Mouse (Mus musculus): ENCODE measurements at regions not wholly inside any gene's neighbourhood (a gene's known extent, or its start where the extent isn't known, plus 50 kb on each side); places are given as distances from the start of the nearest gene placed in this dataset.

DNA sequence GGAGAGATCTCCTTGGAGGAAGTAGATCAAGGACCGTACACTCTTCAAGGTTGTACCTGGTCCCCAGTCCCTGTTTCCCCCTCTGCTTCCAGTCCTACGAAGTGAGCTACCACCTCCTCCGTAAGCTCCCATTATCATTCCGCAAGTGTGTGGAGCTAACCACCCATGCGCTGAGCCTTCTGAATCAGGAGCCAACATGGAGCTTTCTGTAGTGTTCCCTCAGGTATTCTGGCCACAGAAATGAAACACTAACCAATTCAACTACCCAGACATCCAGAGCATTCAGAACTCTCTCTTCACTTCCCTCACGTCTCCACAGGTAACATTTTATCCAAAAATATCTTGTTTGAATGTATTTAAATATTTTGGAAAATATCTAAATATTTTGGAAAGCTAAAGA is 124.9 kb downstream of the Gm10131 start:
- Histone ChIP-seq H3K27me3 (ENCODE audit: control insufficient read depth, insufficient read depth, low read length) (no peaks in the 10 kb centered on the region), H3K4me1 (ENCODE audit: control insufficient read depth, insufficient read depth, low read length) (no peaks in the 10 kb centered on the region), H3K4me3 (replicated peaks; ENCODE audit: insufficient read depth, low read depth, low read length) (no peak overlapping the region), H3K27ac (ENCODE audit: insufficient read depth, low read length) (no peak overlapping the region)
- WGBS: 90% methylated on average over 6 of the region's 6 CpGs
- no peak for DNase-seq
- TF ChIP-seq CTCF (IDR thresholded peaks at IDR 0.05; ENCODE audit: borderline replicate concordance, insufficient read depth, low read depth, low read length): no peak
- TF ChIP-seq POLR2A (IDR thresholded peaks at IDR 0.05; ENCODE audit: borderline replicate concordance, insufficient read depth, low read length): no peak

DNA sequence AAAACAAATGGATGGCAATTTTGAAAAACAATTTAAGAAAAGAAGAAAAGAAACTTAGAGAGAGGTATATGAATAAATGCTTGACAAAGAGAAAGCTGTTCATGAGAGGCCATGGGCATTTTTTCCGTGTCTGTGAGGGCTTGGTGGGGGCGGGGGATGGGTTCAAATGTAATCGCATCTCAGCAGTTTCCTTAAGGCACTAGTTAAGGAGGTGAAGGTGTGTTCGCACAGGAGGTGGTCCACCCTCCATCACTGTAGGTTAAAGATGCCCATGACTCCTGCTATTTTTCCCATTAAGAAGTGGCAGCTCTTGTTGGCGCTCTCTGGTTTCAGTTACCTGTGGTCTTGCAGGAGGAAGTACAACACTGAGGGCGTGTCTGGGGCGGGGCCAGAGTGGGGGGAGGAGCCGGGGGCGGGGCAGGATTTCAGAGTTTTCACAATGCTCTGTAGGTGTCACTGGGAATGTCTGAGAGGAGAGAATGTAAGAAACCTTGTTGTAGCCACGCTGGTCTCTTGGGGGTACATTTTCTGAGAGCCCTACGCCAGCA is 126.0 kb downstream of the Gm10131 start:
- Histone ChIP-seq H3K4me3 (replicated peaks; ENCODE audit: insufficient read depth, low read depth, low read length) (no peak overlapping the region), H3K27ac (ENCODE audit: insufficient read depth, low read length) (no peak overlapping the region), H3K27me3 (ENCODE audit: control insufficient read depth, insufficient read depth, low read length) (no peaks in the 10 kb centered on the region; the same call in 1 of the 2 replicates), H3K4me1 (ENCODE audit: control insufficient read depth, insufficient read depth, low read length) (no peaks in the 10 kb centered on the region)
- TF ChIP-seq POLR2A (IDR thresholded peaks at IDR 0.05; ENCODE audit: borderline replicate concordance, insufficient read depth, low read length) (no peak), CTCF (IDR thresholded peaks at IDR 0.05; ENCODE audit: borderline replicate concordance, insufficient read depth, low read depth, low read length) (no peak)
- 61% methylated on average over 11 of the region's 11 CpGs for WGBS
- DNase-seq: no peak

DNA sequence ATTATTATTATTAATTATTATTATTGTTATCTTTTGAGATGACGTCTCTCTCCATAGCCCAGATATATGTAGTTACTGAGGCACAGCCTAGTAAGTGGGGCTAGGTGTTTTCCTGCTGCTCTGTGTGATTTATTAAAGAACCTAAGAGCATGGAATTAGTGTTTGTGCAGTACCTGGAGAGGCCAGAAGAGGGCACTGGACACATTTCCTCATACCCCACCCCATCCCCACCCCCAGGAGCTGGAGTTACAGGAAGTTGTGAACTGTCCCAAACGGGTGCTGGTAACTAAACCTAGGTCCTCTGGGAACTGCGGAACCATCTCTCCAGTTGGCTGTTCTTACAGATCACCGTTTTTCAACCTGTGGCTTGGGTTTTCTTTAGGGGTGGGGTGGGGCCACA is 129.9 kb downstream of the Gm10131 start:
- Histone ChIP-seq H3K4me3 (replicated peaks; ENCODE audit: insufficient read depth, low read depth, low read length) (no peak overlapping the region), H3K27ac (ENCODE audit: insufficient read depth, low read length) (no peak overlapping the region), H3K4me1 (ENCODE audit: control insufficient read depth, insufficient read depth, low read length) (no peaks in the 10 kb centered on the region), H3K27me3 (ENCODE audit: control insufficient read depth, insufficient read depth, low read length) (no peaks in the 10 kb centered on the region; the same call in 1 of the 2 replicates)
- WGBS: 75% methylated on average over 4 of the region's 4 CpGs
- TF ChIP-seq CTCF (IDR thresholded peaks at IDR 0.05; ENCODE audit: borderline replicate concordance, insufficient read depth, low read depth, low read length) (0 out of 2 replicates have a peak, but pooled peaks have one; percentile 17), POLR2A (IDR thresholded peaks at IDR 0.05; ENCODE audit: borderline replicate concordance, insufficient read depth, low read length) (no peak)
- DNase-seq: no peak

DNA sequence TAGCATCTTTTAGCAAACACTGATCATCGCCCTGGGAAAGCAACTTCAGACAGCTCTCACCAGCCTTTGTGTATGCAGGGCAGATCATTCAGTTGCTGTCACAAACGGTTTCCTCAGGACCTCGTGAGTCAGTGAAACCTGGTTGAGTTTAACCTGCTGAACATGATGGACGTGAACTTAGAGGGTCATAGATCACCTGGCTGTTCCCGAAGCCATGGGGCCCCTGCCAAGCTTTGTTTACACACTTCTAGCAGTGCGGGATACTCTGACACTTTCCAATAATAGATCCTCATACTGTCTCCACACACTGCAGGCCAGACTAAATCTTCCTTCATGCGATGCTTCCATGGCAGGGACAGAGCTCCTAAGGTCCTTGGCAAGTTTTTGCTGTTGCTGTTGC is 130.5 kb downstream of the Gm10131 start:
- Histone ChIP-seq H3K4me3 (replicated peaks; ENCODE audit: insufficient read depth, low read depth, low read length) (no peak overlapping the region), H3K4me1 (ENCODE audit: control insufficient read depth, insufficient read depth, low read length) (no peaks in the 10 kb centered on the region), H3K27ac (ENCODE audit: insufficient read depth, low read length) (no peak overlapping the region), H3K27me3 (ENCODE audit: control insufficient read depth, insufficient read depth, low read length) (no peaks in the 10 kb centered on the region; the same call in 1 of the 2 replicates)
- no peak for DNase-seq
- WGBS: 82% methylated on average over 7 of the region's 7 CpGs
- TF ChIP-seq POLR2A (IDR thresholded peaks at IDR 0.05; ENCODE audit: borderline replicate concordance, insufficient read depth, low read length) (no peak), CTCF (IDR thresholded peaks at IDR 0.05; ENCODE audit: borderline replicate concordance, insufficient read depth, low read depth, low read length) (no peak)

Data from cerebellum, adult 2 months (tissue).